ENCODE assay signal across 36 mouse cellular contexts in genomic region chr9:95127774-95128173, GRCm38 (mm10).
"Had no signal": no experiment of that assay in that cellular context is flagged by ENCODE, and none has a peak within 500 bp of the region (broad histone marks: within the 10 kb centered on the region; RNA-seq: fewer than 3 reads in every experiment).

No protein-coding gene starts in this region.

- H3K4me3 ChIP-seq: heart, adult 2 months; heart, embryonic 10.5 days; heart, embryonic 12.5 days; heart, embryonic 13.5 days; heart, embryonic 15.5 days; hindbrain, embryonic 10.5 days; hindbrain, embryonic 12.5 days; hindbrain, embryonic 13.5 days; hindbrain, embryonic 15.5 days; intestine, embryonic 15.5 days; kidney, embryonic 15.5 days; layer of hippocampus, adult 2 months had no signal

- H3K27ac ChIP-seq: heart, adult 2 months; heart, embryonic 10.5 days; heart, embryonic 13.5 days; heart, embryonic 15.5 days; hindbrain, embryonic 10.5 days; hindbrain, embryonic 12.5 days; hindbrain, embryonic 13.5 days; hindbrain, embryonic 14.5 days; hindbrain, embryonic 15.5 days; hindbrain, postnatal 0 days; intestine, embryonic 15.5 days; kidney, embryonic 15.5 days; kidney, postnatal 0 days; layer of hippocampus, adult 2 months had no signal

- H3K9ac ChIP-seq: heart, embryonic 12.5 days; heart, embryonic 13.5 days; heart, embryonic 15.5 days; hindbrain, embryonic 12.5 days; hindbrain, embryonic 13.5 days; hindbrain, embryonic 14.5 days; hindbrain, embryonic 15.5 days; intestine, embryonic 15.5 days; kidney, embryonic 15.5 days had no signal

- DNase-seq: heart, adult 18-20 months; heart, adult 2 months; heart, postnatal 10 days; heart, postnatal 14 days; heart, postnatal 36 days; heart, postnatal 4 days; kidney, adult 11 months; kidney, adult 18-20 months; kidney, adult 2 months; kidney, adult 8-10 months; kidney, adult 9 months; kidney, postnatal 10 days; kidney, postnatal 14 days; kidney, postnatal 25 days; kidney, postnatal 36 days; kidney, postnatal 4 days; layer of hippocampus, adult 9-11 months had no signal

- H3K4me2 ChIP-seq: heart, embryonic 11.5 days; heart, embryonic 12.5 days; heart, embryonic 13.5 days; heart, embryonic 15.5 days; hindbrain, embryonic 12.5 days; hindbrain, embryonic 13.5 days; hindbrain, embryonic 14.5 days; hindbrain, embryonic 15.5 days; intestine, embryonic 15.5 days; kidney, embryonic 15.5 days had no signal

- H3K36me3 ChIP-seq: heart, embryonic 10.5 days; heart, embryonic 12.5 days; heart, embryonic 13.5 days; heart, embryonic 15.5 days; hindbrain, embryonic 10.5 days; hindbrain, embryonic 12.5 days; hindbrain, embryonic 13.5 days; hindbrain, embryonic 15.5 days; intestine, embryonic 15.5 days; kidney, embryonic 15.5 days had no signal

- H3K4me1 ChIP-seq: heart, embryonic 10.5 days; heart, embryonic 13.5 days; heart, embryonic 15.5 days; hindbrain, embryonic 12.5 days; hindbrain, embryonic 13.5 days; hindbrain, embryonic 15.5 days; kidney, embryonic 15.5 days had no signal

- ATAC-seq: hindbrain, embryonic 16.5 days; hindbrain, postnatal 0 days; inflammation-experienced regulatory T-cells, adult 6 months; intestine, embryonic 15.5 days; intestine, embryonic 16.5 days; intestine, postnatal 0 days had no signal

- H3K9me3 ChIP-seq: heart, embryonic 10.5 days; heart, embryonic 12.5 days; heart, embryonic 13.5 days; heart, embryonic 15.5 days; hindbrain, embryonic 10.5 days; hindbrain, embryonic 12.5 days; hindbrain, embryonic 13.5 days; hindbrain, embryonic 15.5 days; intestine, embryonic 15.5 days; kidney, embryonic 15.5 days had no signal

- H3K27me3 ChIP-seq: heart, embryonic 12.5 days; heart, embryonic 13.5 days; heart, embryonic 15.5 days; hindbrain, embryonic 12.5 days; hindbrain, embryonic 13.5 days; hindbrain, embryonic 15.5 days; intestine, embryonic 15.5 days; kidney, embryonic 15.5 days had no signal
